Mouse (Mus musculus) myocyte (in vitro differentiated cells): ENCODE results near the gene Fam196a.

ENCODE experiments used
- CEBPB ChIP-seq: IDR thresholded peaks from 2 replicates; pipeline ENCODE4 v1.6.1; 2011; ENCODE audit warnings: mild to moderate bottlenecking, moderate library complexity; ENCODE audit not compliant: poor library complexity, insufficient read depth, severe bottlenecking
- MAX ChIP-seq: IDR thresholded peaks from one replicate; pipeline ENCODE4 v1.6.1; 2011; ENCODE audit warnings: low read depth, mild to moderate bottlenecking, control low read depth
- POLR2A ChIP-seq: IDR thresholded peaks from one replicate; pipeline ENCODE4 v1.6.1; 2011; ENCODE audit warnings: low read depth, mild to moderate bottlenecking, control low read depth, moderate library complexity; ENCODE audit not compliant: insufficient read length
- POLR2AphosphoS2 ChIP-seq: IDR thresholded peaks from one replicate; pipeline ENCODE4 v1.6.1; 2011; ENCODE audit warnings: low read depth, control low read depth; ENCODE audit not compliant: insufficient read length
- REST ChIP-seq: IDR thresholded peaks from one replicate; pipeline ENCODE4 v1.6.1; 2011; ENCODE audit warnings: mild to moderate bottlenecking, control low read depth, moderate library complexity; ENCODE audit not compliant: insufficient read depth, insufficient read length
- SRF ChIP-seq: IDR thresholded peaks from one replicate; pipeline ENCODE4 v1.6.1; 2011; ENCODE audit warnings: low read depth; ENCODE audit not compliant: control insufficient read depth, insufficient read length
- TCF3 ChIP-seq: IDR thresholded peaks from one replicate; pipeline ENCODE4 v1.6.1; 2011; ENCODE audit warnings: low read depth, control low read depth; ENCODE audit not compliant: insufficient read length
- USF1 ChIP-seq: IDR thresholded peaks from one replicate; pipeline ENCODE4 v1.6.1; 2011; ENCODE audit warnings: low read depth, mild to moderate bottlenecking, control low read depth, moderate library complexity

GRCm38 (mm10) chr7:134937471-134937926 is 731 bp downstream of the Fam196a start:
- TF ChIP-seq POLR2A: no peak
- no peak for TF ChIP-seq CEBPB
- no peak for TF ChIP-seq REST
- TF ChIP-seq POLR2AphosphoS2: no peak
- TF ChIP-seq TCF3: no peak
- no peak for TF ChIP-seq MAX
- TF ChIP-seq USF1: no peak
- no peak for TF ChIP-seq SRF
